ENCODE assay signal across 8 mouse cellular contexts in genomic region chr3:86114659-86115338, GRCm38 (mm10). TPM values are rescaled to one million over a fixed set of nuclear protein-coding genes. Genes with fewer than 3 reads are reported as not detected.
DNase-seq lines count a peak whose midpoint lies in the region; ATAC-seq and TF ChIP-seq lines count a peak whose summit lies in the region.

No protein-coding gene starts in this region.

- DNase-seq in frontal cortex, postnatal 25 days (ENCODE audit: low spot score in 2 of 2), result no peak
- DNase-seq in 416B (ENCODE audit: low read depth), result peak; percentile 44
- peak; percentile 72 to 75 for DNase-seq in heart, adult 9 months (ENCODE audit: low spot score in 2 of 2)
- DNase-seq in lung, embryonic 14.5 days, result peak; percentile 88
- DNase-seq in spleen, postnatal 36 days (ENCODE audit: low spot score in 2 of 2), result no peak
- no peak for DNase-seq in gastrocnemius, postnatal 25 days
- DNase-seq in frontal cortex, postnatal 10 days (ENCODE audit: low spot score in 2 of 2), result no peak

- peaks cover 4% of the 10 kb centered on the region; the same call in 1 of the 2 replicates for H3K4me1 ChIP-seq in lung, embryonic 14.5 days (ENCODE audit: insufficient read depth)

- H3K27me3 ChIP-seq in lung, embryonic 14.5 days (ENCODE audit: insufficient read depth, low read length), result no peaks in the 10 kb centered on the region

- H3K27ac ChIP-seq in lung, embryonic 14.5 days (ENCODE audit: low read depth), result peak overlapping the region; percentile 82

- H3K9me3 ChIP-seq in lung, embryonic 14.5 days (ENCODE audit: low read depth, low read length), result no peaks in the 10 kb centered on the region; the same call in 1 of the 2 replicates

- WGBS in lung, embryonic 14.5 days, result 23% methylated on average over 12 of the region's 12 CpGs

- H3K4me2 ChIP-seq in lung, embryonic 14.5 days, result peak overlapping the region; percentile 48

- no peak overlapping the region for H3K4me3 ChIP-seq in lung, embryonic 14.5 days (ENCODE audit: low read depth, low read length)

- peak; percentile 60 for ATAC-seq in frontal cortex, adult (ENCODE audit: low TSS enrichment)
- ATAC-seq in lung, embryonic 14.5 days (ENCODE audit: insufficient read depth), result peak; percentile 92

- TF ChIP-seq CTCF in lung, embryonic 14.5 days (IDR thresholded peaks at IDR 0.05; ENCODE audit: low read depth), result no peak

- H3K9ac ChIP-seq in lung, embryonic 14.5 days, result no peak overlapping the region

- H3K36me3 ChIP-seq in lung, embryonic 14.5 days (ENCODE audit: insufficient read depth), result peaks cover 20% of the 10 kb centered on the region

RNA-seq across cellular contexts. Expression of gene Rps3a1, which starts 27.7 kb away (rescaled TPM):
- polyA plus RNA-seq in lung, embryonic 14.5 days (2014; fragmentation: Nextera tagmentation; extraction: Ambion mirVana), result 1,473 and 1,526 TPM in 2 replicates
- 100 to 1,000 TPM; 337 to 372 TPM for total RNA-seq in gastrocnemius, postnatal 25 days (2021)

Comparison
In these comparisons a context has a peak if more than half of its experiments do, and no peak if none do; other contexts are left out.
1. DNase-seq: peak in 416B (single experiment), heart, adult 9 months (2 of 2) and lung, embryonic 14.5 days (single experiment); none in frontal cortex, postnatal 25 days (0 of 2), spleen, postnatal 36 days (0 of 2), gastrocnemius, postnatal 25 days (single experiment) and frontal cortex, postnatal 10 days (0 of 2).